Mouse (Mus musculus) 3T3-L1 (cell line): ENCODE measurements around the gene Gm49027.

ENCODE experiments used
- DNase-seq: peaks from one replicate; pipeline ENCODE4 v3.0.0-alpha.2; 2015; ENCODE audit warnings: low read depth, low spot score

The Gm49027 gene

DNA sequence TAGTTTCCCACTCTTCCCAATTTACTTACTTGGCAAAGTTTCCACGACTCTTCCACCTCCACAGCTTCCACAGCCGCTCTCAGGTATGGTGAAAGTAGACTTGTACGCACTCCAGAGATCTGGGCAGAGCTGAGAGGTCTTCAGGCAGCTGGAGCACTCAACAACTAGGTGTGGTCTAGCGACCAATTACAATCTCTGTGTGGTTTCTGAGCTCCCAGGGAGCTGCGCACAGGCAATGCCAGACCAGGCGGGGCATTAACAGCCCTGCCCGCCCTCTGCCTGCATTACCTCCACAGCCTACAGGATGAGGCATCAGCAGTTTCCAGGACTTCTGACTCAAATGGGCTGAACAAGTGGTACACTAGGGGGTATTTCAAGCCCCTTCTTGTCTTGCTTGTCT, at the start of gene Gm49027:
Gm49027 (minus strand) TSS at position 208 of the 400 bp plus-strand sequence.
- no peak for DNase-seq

- peak; percentile 15 for DNase-seq
Measured at GRCm38 (mm10) chr5:123573362-123573761, 48.1 kb upstream of the Gm49027 start.

- peak; percentile 99 for DNase-seq
Measured at GRCm38 (mm10) chr5:123572357-123573186, 47.3 kb upstream of the Gm49027 start, which contains the start of gene Vps33a. Gene Vps33a, minus strand, starts transcription at chr5:123573038.

GRCm38 (mm10) chr5:123561128-123561527, 35.8 kb upstream of the Gm49027 start:
- DNase-seq: no peak

GRCm38 (mm10) chr5:123559588-123559987, 34.3 kb upstream of the Gm49027 start:
- DNase-seq: no peak

DNA sequence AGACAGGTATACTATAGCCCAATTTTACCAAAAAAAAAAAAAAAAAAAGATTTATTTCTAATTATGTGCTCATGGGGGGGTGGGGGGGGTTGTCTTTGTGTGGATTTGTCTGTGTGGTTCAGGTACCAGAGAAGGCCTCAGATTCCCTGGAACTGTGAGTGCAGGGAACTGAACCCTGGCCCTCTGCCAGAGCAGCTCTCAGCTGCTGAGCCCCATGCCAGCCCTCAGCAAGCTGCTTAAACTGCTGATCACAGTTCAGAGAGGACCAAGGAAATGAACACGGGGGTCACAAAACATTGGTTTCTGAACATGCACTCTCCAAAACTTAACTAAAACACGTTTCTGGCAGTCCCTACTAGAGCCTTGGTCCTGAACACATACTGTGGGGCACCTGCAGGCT, 31.2 kb upstream of the Gm49027 start:
- DNase-seq: no peak

DNA sequence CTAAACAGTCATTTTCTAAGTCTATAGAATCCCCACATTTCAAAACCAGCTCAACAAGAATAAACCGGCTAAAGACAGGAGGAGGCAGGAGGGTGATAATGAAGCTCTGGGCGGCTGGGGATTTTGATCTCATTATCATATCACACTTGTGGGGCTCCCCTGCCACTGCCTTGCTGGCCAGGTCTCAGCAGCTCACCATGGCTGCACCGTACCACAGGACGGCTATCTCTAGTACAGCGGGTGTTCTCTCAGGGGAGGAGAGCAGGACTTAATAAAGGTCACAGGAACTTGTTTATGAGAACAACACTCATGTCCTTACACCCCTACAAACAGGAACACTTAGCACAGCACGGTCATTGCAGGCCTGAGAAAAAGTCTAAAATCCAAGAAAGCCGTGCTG, 30.4 kb upstream of the Gm49027 start:
- no peak for DNase-seq

DNA sequence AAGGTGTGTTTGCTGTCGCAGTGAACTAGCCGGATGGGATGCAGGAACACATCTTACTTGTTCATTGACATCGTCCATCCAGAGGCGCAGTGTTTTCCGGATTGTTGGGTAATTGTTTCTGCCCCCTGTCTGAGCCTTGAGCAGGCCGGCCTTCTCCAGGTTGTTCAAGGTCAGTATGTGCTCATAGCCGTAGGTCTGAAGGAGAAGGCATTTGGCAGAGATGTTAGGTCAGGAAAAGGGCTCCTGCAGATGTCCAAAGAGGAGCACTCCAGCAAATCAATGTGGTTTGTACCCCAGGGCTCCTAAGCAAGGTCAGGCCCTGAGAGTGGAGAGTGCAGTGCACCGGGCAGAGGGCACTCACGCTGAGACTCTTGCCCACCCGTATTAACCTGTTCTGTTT, 8.5 kb upstream of the Gm49027 start:
- DNase-seq: no peak

- no peak for DNase-seq
Measured at GRCm38 (mm10) chr5:123530056-123530455, 4.8 kb upstream of the Gm49027 start.

- DNase-seq: no peak
Measured at GRCm38 (mm10) chr5:123528641-123529040, 3.4 kb upstream of the Gm49027 start.

- DNase-seq: no peak
Measured at GRCm38 (mm10) chr5:123525916-123526495, 718 bp upstream of the Gm49027 start.

DNA sequence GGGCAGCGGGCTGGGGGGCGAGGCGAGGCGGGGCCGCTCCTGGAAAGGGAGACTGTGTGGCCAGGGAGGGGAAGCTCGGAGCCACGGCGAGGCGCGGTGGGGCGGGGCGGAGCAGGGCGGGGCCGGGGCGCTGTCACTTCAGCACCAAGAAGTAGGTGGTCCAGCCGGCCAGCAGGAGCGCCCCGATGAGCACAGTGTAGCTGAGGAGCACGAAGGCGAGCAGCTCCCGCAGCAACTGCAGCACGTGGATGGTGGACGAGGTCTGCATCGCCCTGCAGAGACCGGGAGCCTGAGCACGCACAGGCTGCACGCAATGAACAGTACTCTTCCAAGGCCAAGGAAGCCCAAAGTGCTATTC, 916 bp downstream of the Gm49027 start:
- DNase-seq: no peak

DNA sequence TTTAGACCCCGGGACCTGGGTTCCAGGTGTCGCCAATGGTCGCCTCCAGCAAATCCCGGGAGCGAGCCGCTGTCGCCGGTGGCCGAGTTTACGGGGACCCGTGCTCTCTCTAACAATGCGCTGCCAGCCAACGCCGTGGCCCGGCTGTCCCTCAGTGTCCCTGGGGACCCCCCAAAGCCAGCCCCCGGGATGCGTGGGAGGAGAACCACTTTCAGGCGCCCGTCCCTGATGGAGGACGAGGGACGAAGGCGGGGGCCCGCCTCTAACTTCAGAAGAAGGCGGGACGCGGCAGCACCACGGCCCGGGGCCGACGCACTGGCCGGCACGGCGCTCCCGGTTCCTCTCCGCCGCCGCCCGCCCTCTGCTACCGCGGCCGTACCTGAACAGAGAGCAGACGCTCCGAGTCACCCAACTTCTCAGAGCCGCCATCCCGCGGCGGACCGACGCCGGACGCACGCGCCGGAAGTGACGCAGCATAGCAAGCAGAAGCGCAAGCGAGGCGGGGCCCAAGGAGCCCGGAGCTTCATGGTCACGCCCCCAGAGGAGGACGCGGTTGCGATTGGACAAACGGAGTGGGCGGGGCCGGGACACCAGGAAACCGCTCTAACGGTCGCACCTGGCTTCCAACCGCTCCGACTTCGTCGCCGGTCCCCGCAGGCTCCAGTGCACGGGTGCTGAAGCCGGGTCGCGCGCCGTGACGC, 1.4 kb downstream of the Gm49027 start, which contains the start of gene Diablo:
Diablo (minus strand) TSS at position 485 of the 701 bp plus-strand sequence.
- peak; percentile 98 for DNase-seq

DNA sequence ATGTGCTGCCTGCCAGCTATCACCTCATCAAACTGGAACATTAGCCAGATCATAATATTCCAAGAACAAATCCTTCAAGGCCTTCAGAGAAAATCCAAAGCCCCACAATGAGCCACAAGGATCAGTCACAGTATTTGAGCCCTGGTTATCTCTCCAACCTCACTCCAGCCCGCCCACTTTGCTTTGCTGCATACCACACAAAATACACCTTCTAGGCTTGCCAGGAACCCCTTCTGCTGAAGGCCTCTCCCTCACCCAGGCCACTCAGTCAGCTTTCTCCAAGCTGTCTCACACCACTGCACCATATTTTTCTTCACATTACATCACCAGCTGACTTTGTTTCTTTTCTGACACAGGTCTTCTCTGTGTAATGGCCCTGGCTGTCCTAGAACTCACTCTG, 3.1 kb downstream of the Gm49027 start:
- no peak for DNase-seq

DNA sequence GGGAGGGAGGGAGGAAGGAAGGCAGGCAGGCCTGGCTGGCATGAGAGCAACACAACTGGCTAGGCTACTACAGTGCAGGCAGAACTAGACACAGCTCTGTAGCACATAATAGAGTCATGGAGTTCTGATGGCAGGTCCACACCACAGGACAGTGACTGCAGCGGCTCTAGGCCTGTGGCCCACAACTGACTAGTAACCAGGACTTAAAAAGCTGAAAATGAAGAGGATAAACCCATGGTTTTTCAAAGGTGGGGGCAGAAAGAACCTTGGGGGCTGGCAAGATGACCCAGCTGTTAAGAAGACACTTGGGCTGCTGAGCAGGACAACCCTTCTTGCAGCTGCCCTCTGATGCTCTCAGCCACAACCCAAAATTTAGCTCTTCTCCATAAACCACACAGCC, 3.7 kb downstream of the Gm49027 start:
- DNase-seq: no peak

- DNase-seq: no peak
Measured at GRCm38 (mm10) chr5:123520666-123521065, 4.6 kb downstream of the Gm49027 start.

- DNase-seq: peak; percentile 83
Measured at GRCm38 (mm10) chr5:123514871-123515270, 10.4 kb downstream of the Gm49027 start.

GRCm38 (mm10) chr5:123512102-123512501, 13.2 kb downstream of the Gm49027 start:
- peak; percentile 45 for DNase-seq

GRCm38 (mm10) chr5:123511426-123511825, 13.9 kb downstream of the Gm49027 start:
- DNase-seq: peak; percentile 34

GRCm38 (mm10) chr5:123510160-123510559, 15.1 kb downstream of the Gm49027 start, which contains the start of gene B3gnt4:
Gene B3gnt4, plus strand, starts transcription at chr5:123510460.
- DNase-seq: no peak

DNA sequence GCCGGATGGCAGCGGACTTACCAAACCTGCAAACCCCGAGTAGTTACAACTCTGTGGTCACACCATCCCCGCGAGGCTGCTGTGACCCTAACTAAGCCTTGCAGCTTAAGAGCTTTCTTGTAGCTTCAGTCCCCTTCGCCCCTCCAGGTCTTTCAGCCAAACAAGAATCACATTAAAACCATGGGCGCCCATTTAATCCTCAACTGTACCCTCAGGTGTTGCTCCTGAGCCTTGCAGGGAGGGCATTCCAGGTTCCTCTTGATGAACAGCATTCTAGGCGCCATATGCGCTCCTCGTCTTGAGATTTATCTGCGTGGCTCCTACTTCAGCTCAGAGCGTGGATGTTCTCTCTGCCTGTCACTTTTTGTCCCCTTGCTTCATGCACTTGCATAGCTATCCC, 16.4 kb downstream of the Gm49027 start:
- DNase-seq: no peak
